Mouse (Mus musculus) embryonic stem cell, embryonic (primary cell): ENCODE results near the gene Dph2.

Experiments used
- CTCF ChIA-PET, 4 experiments: fragments of 300-600 bp in 2 of 4; fragments of 350-600 bp in 2 of 4; sonication (Branson Sonifier 250); formaldehyde crosslinking; loops; one replicate each; lab custom pipeline; 2022; ENCODE audit warnings: inconsistent platforms in 2 of 4; lab: Charles Lee
- POLR2A ChIA-PET, 4 experiments: fragments of 300-600 bp in 2 of 4; fragments of 350-600 bp in 2 of 4; sonication (Branson Sonifier 250); formaldehyde crosslinking; loops; one replicate each; lab custom pipeline; 2022; ENCODE audit warnings: antibody characterized with exemption in 4 of 4, inconsistent platforms in 1 of 4; lab: Charles Lee

Gene Dph2

GRCm38 (mm10) chr4:117916386-117916785, 24.6 kb upstream of the Dph2 start:
- POLR2A ChIA-PET, result interaction anchor here in 3 of 4 experiments (0.6 to 4.6 kb wide), 18 partner anchors 8 to 512 kb away, joined by 3 to 60 read pairs (median 4); partner anchors contain the start of genes Dph2 (in 2 of the 3), Artn (in 1 of the 3), Atp6v0b (in 1 of the 3) and Kdm4a (in 1 of the 3)
- CTCF ChIA-PET, result interaction anchor here (0.5 to 8.9 kb wide), 5 partner anchors 11 to 584 kb away, joined by 4 to 47 read pairs (median 5); partner anchors contain the start of gene Artn (in 2 of the 4)

- CTCF ChIA-PET, result interaction anchor here (1.3 to 8.9 kb wide), 7 partner anchors 12 to 168 kb away, joined by 3 to 47 read pairs (median 5); partner anchors contain the start of gene Artn (in 2 of the 4)
- POLR2A ChIA-PET, result interaction anchor here (0.6 to 4.6 kb wide), 21 partner anchors 8 to 513 kb away, joined by 3 to 60 read pairs (median 4); partner anchors contain the start of genes Dph2 (in 2 of the 4), Artn (in 1 of the 4) and Kdm4a (in 1 of the 4)
Observed at GRCm38 (mm10) chr4:117915489-117916105, 23.8 kb upstream of the Dph2 start.

- ChIA-PET CTCF (interaction anchor here (1.3 to 8.9 kb wide), 7 partner anchors 13 to 169 kb away, joined by 3 to 47 read pairs (median 5); partner anchors contain the start of gene Artn (in 2 of the 4)), POLR2A (interaction anchor here (0.6 to 4.6 kb wide), 19 partner anchors 8 to 265 kb away, joined by 3 to 60 read pairs (median 5); partner anchors contain the start of genes Atp6v0b (in 2 of the 4), Dph2 (in 2 of the 4), Artn (in 1 of the 4) and Kdm4a (in 1 of the 4))
Observed at GRCm38 (mm10) chr4:117914591-117915442, 23.0 kb upstream of the Dph2 start, which contains the start of gene Ipo13. Gene Ipo13, minus strand, starts transcription at chr4:117914999.

GRCm38 (mm10) chr4:117914031-117914430, 22.2 kb upstream of the Dph2 start:
- POLR2A ChIA-PET, result interaction anchor here in 2 of 4 experiments (1.0 to 4.6 kb wide), 11 partner anchors 9 to 266 kb away, joined by 3 to 60 read pairs (median 7); partner anchors contain the start of genes Dph2 (in 2 of the 2), Artn (in 1 of the 2), Atp6v0b (in 1 of the 2) and Kdm4a (in 1 of the 2)
- CTCF ChIA-PET, result interaction anchor here in 3 of 4 experiments (1.3 to 8.9 kb wide), 4 partner anchors 13 to 170 kb away, joined by 3 to 47 read pairs (median 4); partner anchors contain the start of gene Artn (in 1 of the 3)

GRCm38 (mm10) chr4:117913421-117913820, 21.6 kb upstream of the Dph2 start:
- CTCF ChIA-PET, result interaction anchor here in 1 of 4 experiments (1.2 to 8.9 kb wide), 3 partner anchors 14 to 170 kb away, joined by 3 to 47 read pairs (median 3); partner anchors contain the start of gene Artn
- POLR2A ChIA-PET, result interaction anchor here in 3 of 4 experiments (0.6 to 2.7 kb wide), 8 partner anchors 8 to 676 kb away, joined by 3 to 7 read pairs (median 5); partner anchors contain the start of genes Artn (in 1 of the 3), Atp6v0b (in 1 of the 3) and Kdm4a (in 1 of the 3)

- ChIA-PET POLR2A (interaction anchor here (0.6 to 1.9 kb wide), 14 partner anchors 9 to 711 kb away, joined by 3 to 6 read pairs (median 4); partner anchors contain the start of genes Dph2 (in 2 of the 4), Artn (in 1 of the 4), Atp6v0b (in 1 of the 4) and Kdm4a (in 1 of the 4)), CTCF (interaction anchor here in 3 of 4 experiments (0.6 to 8.9 kb wide), 5 partner anchors 15 to 395 kb away, joined by 3 to 47 read pairs (median 3); partner anchors contain the start of gene Artn (in 1 of the 3))
Observed at GRCm38 (mm10) chr4:117912685-117913273, 20.9 kb upstream of the Dph2 start.

GRCm38 (mm10) chr4:117912131-117912561, 20.3 kb upstream of the Dph2 start:
- ChIA-PET POLR2A (interaction anchor here in 3 of 4 experiments (0.6 to 1.9 kb wide), 13 partner anchors 10 to 710 kb away, joined by 3 to 6 read pairs (median 4); partner anchors contain the start of genes Dph2 (in 2 of the 3), Artn (in 1 of the 3) and Kdm4a (in 1 of the 3)), CTCF (interaction anchor here in 3 of 4 experiments (0.6 to 8.9 kb wide), 4 partner anchors 15 to 395 kb away, joined by 3 to 47 read pairs (median 4); partner anchors contain the start of gene Artn (in 1 of the 3))

GRCm38 (mm10) chr4:117908834-117909453, 17.1 kb upstream of the Dph2 start:
- ChIA-PET CTCF (no interaction called here), POLR2A (interaction anchor here in 2 of 4 experiments (1.1 to 2.1 kb wide), 3 partner anchors 11 to 22 kb away, joined by 3 to 5 read pairs (median 3); partner anchors contain the start of gene Atp6v0b (in 1 of the 2))

- ChIA-PET CTCF (interaction anchor here in 2 of 4 experiments (0.6 to 1.9 kb wide), 2 partner anchors 22 to 30 kb away, joined by 4 to 6 read pairs; no protein-coding TSS in a partner anchor), POLR2A (interaction anchor here in 2 of 4 experiments (0.6 to 1.3 kb wide), 4 partner anchors 15 to 114 kb away, joined by 3 read pairs; no protein-coding TSS in a partner anchor)
Observed at GRCm38 (mm10) chr4:117906196-117906595, 14.4 kb upstream of the Dph2 start.

- CTCF ChIA-PET, result interaction anchor here in 1 of 4 experiments (1.9 kb wide), 1 partner anchor 23 kb away, joined by 6 read pairs; no protein-coding TSS in a partner anchor
- POLR2A ChIA-PET, result interaction anchor here in 1 of 4 experiments (1.3 kb wide), 1 partner anchor 24 kb away, joined by 3 read pairs; no protein-coding TSS in a partner anchor
Observed at GRCm38 (mm10) chr4:117904761-117905160, 12.9 kb upstream of the Dph2 start.

- ChIA-PET POLR2A (interaction anchor here in 2 of 4 experiments (1.4 to 1.5 kb wide), 2 partner anchors 13 kb away, joined by 3 read pairs; partner anchors contain the start of gene Dph2 (in 1 of the 2)), CTCF (interaction anchor here in 1 of 4 experiments (0.9 kb wide), 1 partner anchor 23 kb away, joined by 3 read pairs; no protein-coding TSS in a partner anchor)
Observed at GRCm38 (mm10) chr4:117904094-117904493, 12.3 kb upstream of the Dph2 start.

GRCm38 (mm10) chr4:117898111-117898510, 6.3 kb upstream of the Dph2 start:
- POLR2A ChIA-PET, result interaction anchor here in 2 of 4 experiments (0.9 to 1.5 kb wide), 4 partner anchors 10 to 14 kb away, joined by 3 to 5 read pairs (median 5); partner anchors contain the start of gene Atp6v0b (in 2 of the 2)

GRCm38 (mm10) chr4:117896031-117896430, 4.2 kb upstream of the Dph2 start:
- POLR2A ChIA-PET, result interaction anchor here in 1 of 4 experiments (1.8 kb wide), 1 partner anchor 16 kb away, joined by 4 read pairs; no protein-coding TSS in a partner anchor
- CTCF ChIA-PET, result interaction anchor here in 1 of 4 experiments (0.6 kb wide), 1 partner anchor 41 kb away, joined by 3 read pairs; no protein-coding TSS in a partner anchor

More at GRCm38 (mm10) chr4:117898111-117898510, 6.3 kb upstream of the Dph2 start:
- CTCF ChIA-PET, result no interaction called here

GRCm38 (mm10) chr4:117895339-117895738, 3.5 kb upstream of the Dph2 start:
- POLR2A ChIA-PET, result interaction anchor here in 2 of 4 experiments (0.6 to 1.8 kb wide), 3 partner anchors 17 to 57 kb away, joined by 4 to 6 read pairs (median 6); no protein-coding TSS in a partner anchor
- CTCF ChIA-PET, result interaction anchor here in 2 of 4 experiments (0.5 to 0.6 kb wide), 2 partner anchors 25 to 42 kb away, joined by 3 read pairs; no protein-coding TSS in a partner anchor

GRCm38 (mm10) chr4:117894601-117895000, 2.8 kb upstream of the Dph2 start:
- ChIA-PET POLR2A (interaction anchor here in 1 of 4 experiments (1.5 to 1.8 kb wide), 3 partner anchors 18 to 43 kb away, joined by 4 to 5 read pairs (median 4); no protein-coding TSS in a partner anchor), CTCF (interaction anchor here in 3 of 4 experiments (0.5 to 1.4 kb wide), 3 partner anchors 24 to 189 kb away, joined by 3 read pairs; no protein-coding TSS in a partner anchor)
